9 mouse cellular contexts compared by ENCODE assay signal in the genomic region with DNA sequence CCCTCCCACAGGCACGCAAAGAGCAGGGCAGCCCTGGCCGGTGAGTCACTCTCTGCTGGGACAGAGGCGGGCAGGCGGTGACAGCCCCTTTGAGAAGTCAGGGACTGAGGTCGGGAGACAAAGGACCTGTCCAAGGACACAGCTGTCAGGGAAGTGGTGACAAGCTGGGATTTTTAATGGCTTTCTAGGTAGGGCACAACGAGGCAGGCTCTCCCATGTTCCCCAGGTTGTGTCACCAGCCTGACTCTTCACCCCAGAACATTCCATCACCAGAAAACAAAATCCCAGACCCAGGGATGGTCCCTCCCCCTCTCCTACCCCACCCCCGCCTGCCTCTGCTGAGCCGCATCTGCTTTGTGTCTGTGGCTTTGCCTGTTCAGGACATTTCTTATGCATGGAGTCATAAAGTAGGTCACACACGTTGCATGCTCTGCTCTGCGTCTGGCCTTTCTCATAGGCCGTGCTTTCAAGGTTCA. TPM values are rescaled to one million over a fixed set of nuclear protein-coding genes. Genes with fewer than 3 reads are reported as not detected.
DNase-seq lines count a peak whose midpoint lies in the region; ATAC-seq lines count a peak whose summit lies in the region.
"Had no signal": no experiment of that assay in that cellular context is flagged by ENCODE, and none has a peak within 500 bp of the region (broad histone marks: within the 10 kb centered on the region; RNA-seq: fewer than 3 reads in every experiment).

No protein-coding gene starts in this region.

- H3K27ac ChIP-seq in limb, embryonic 11.5 days (replicated peaks; ENCODE audit: low read depth, low read length): peak overlapping the region; percentile 49; the same call in 1 of the 2 replicates
- H3K27ac ChIP-seq: layer of hippocampus, adult 2 months had no signal

- 0 out of 2 replicates have a peak overlapping the region, but pooled peaks have one; percentile 10 for H3K4me2 ChIP-seq in limb, embryonic 11.5 days (ENCODE audit: low read depth, severe bottlenecking)

- H3K9me3 ChIP-seq in limb, embryonic 11.5 days (ENCODE audit: control insufficient read depth, low read length): no peaks in the 10 kb centered on the region

- DNase-seq in embryo, embryonic 10 days (ENCODE audit: low spot score): peak; percentile 60
- no peak for DNase-seq in embryo, embryonic 11 days
- peak; percentile 56 for DNase-seq in retina, postnatal 1 day
- DNase-seq in retina, embryonic 14.5 days (ENCODE audit: low spot score): no peak
- DNase-seq in limb, embryonic 11.5 days (ENCODE audit: low spot score): peak; percentile 62
- no peak for DNase-seq in cerebellum, adult 9-11 months
- DNase-seq in frontal cortex, postnatal 14 days (ENCODE audit: low spot score in 2 of 2): no peak
- DNase-seq in right cerebral cortex, postnatal 36 days (ENCODE audit: low spot score in 2 of 2): no peak

- H3K9ac ChIP-seq in limb, embryonic 11.5 days (ENCODE audit: low read length): no peak overlapping the region

- H3K27me3 ChIP-seq in limb, embryonic 11.5 days (ENCODE audit: control insufficient read depth, insufficient read depth, low read length): no peaks in the 10 kb centered on the region

- peaks cover 11% of the 10 kb centered on the region for H3K4me1 ChIP-seq in limb, embryonic 11.5 days (ENCODE audit: control insufficient read depth, insufficient read depth, low read length)

- H3K36me3 ChIP-seq in limb, embryonic 11.5 days (ENCODE audit: control insufficient read depth, insufficient read depth, low read length): no peaks in the 10 kb centered on the region

- H3K4me3 ChIP-seq in limb, embryonic 11.5 days (ENCODE audit: low read depth, low read length): no peak overlapping the region
- H3K4me3 ChIP-seq: layer of hippocampus, adult 2 months had no signal

- 10% methylated on average over 11 of the region's 11 CpGs for WGBS in limb, embryonic 11.5 days

- no peak for ATAC-seq in limb, embryonic 11.5 days (ENCODE audit: insufficient number of reproducible peaks, low FRiP score, low TSS enrichment, low read depth)

RNA-seq across cellular contexts. Expression of a gene that starts 15.0 kb away (rescaled TPM):
- 102 and 104 TPM in 2 replicates for polyA plus RNA-seq in limb, embryonic 11.5 days (2014; fragmentation: Nextera tagmentation; extraction: Ambion mirVana)

Comparison
In these comparisons a context has a peak if more than half of its experiments do, and no peak if none do; other contexts are left out.
1. DNase-seq: peak in embryo, embryonic 10 days (single experiment), retina, postnatal 1 day (single experiment) and limb, embryonic 11.5 days (single experiment); none in embryo, embryonic 11 days (single experiment), retina, embryonic 14.5 days (single experiment), cerebellum, adult 9-11 months (single experiment), frontal cortex, postnatal 14 days (0 of 2) and right cerebral cortex, postnatal 36 days (0 of 2).